Mouse (Mus musculus) natural killer cell, adult 2 months (primary cell): ENCODE data around the gene Casz1.

ENCODE experiments used
- DNase-seq, 2 experiments: peaks; one replicate each; pipeline ENCODE4 v3.0.0; 2022; ENCODE audit warnings: low spot score in 2 of 2

The Casz1 gene

DNA sequence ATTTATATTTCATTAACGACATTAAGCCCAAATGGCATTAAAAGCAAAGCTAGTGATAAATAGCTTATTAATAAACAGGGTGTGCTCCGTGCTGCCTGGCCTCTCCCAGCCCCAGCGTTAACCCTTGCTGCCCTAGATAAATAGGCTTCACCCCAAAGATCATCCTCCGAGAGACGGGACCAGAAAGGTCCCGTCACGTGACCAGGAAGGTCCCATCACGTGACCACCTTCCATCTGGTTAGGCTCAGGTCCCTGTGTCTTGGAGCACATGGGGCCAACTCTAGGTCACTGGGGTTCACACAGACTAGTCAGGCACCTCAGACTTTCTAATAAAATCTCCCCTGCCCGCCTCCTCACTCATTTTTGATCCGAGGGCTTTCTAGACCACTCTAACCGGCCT is 42.5 kb downstream of the Casz1 start:
- DNase-seq: no peak

DNA sequence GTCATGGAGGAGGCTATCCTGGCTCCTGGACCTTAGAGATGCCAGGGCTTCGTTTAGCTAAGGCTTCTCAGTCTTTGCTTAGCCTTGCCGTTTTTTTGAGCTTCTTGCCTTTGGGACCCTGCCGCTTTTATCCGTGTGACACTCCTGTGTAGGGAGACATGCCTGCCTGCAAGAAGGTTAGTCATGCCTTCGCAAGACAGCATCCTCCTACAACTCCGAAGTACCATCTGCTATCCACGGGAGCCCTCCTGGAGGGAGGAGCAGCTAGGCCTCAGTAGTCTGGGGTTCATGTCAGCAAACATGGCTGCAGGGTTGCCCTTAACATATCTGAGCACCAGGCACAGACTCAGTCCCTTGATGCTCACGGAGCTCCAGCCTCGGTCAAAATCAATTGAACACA is 43.4 kb downstream of the Casz1 start:
- no peak for DNase-seq

DNA sequence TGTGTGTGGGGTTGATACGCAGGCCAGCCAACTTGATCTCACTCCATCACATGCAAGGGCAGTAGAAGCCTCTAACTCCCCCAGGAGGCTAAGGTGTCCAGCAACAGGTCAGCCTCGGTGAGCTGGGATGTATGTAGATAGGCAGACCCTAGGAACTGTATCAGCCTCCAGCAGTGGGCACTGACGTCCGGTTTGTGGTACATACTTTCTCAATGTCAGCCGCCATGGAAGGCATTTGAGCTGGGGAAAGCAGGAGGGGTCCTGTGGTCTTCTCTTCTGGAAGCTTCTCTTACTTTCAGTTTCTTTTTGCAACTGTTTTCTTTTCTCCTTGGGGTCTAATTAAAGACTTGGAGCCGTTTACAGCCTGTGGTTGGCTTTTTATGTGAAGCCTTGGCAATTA is 45.2 kb downstream of the Casz1 start:
- no peak for DNase-seq

DNA sequence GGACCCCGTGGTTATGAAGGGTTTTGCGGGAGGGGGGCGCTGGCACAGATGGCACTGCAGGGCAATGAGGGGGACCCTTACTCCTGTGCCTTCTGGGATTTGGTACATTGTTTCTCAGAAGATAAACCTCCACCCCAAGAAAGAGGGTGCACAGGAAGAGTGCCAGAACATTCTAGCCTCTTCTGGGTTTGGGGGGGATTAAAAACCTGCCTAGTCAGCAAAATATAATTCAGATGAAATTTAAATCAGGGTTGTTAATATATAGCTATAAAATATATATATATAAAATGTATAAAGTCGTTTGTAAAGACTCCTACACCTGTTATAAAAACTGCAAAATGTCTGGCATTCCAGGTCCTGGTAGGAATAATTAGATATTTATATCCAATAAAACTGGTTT is 48.8 kb downstream of the Casz1 start:
- no peak for DNase-seq

DNA sequence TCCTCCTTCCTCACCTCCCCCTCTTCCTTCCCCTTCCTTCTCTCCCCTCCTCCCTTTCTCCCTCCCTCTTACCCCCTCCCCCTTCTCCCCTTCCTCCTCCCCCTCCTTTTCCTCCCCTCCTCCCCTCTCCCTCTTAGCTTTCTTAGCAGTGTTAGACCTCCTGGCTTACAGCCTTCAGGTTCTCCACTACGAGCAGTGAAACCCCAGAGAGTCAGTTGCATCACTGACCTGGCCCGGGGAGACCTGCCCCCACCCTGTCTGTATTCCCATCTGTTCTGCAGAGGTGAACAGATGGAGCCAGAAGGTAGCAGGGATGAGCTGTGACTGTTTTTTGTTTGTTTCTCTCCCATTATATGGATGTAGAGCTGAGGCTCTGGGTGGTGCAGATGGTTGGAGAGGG is 49.9 kb downstream of the Casz1 start:
- DNase-seq: no peak

DNA sequence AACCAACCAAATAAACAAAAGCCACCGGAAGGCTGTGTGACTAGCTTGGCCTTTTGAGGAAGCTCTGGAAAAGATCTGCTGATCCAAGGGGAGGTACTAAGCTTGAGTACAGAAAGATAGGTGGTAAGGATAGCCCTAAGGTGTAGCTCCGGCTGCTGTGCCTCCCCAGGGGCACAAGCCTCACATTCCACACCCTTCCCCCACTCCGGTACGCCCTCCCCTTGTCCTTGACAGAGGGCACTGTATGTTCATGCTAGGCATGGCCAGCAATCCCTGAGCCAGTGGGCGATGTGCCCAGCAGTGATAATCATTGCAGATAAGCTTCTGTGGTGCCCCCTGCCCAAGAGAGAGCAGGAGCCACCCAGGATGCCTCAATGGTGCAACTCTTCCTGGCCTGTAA is 51.3 kb downstream of the Casz1 start:
- no peak for DNase-seq

DNA sequence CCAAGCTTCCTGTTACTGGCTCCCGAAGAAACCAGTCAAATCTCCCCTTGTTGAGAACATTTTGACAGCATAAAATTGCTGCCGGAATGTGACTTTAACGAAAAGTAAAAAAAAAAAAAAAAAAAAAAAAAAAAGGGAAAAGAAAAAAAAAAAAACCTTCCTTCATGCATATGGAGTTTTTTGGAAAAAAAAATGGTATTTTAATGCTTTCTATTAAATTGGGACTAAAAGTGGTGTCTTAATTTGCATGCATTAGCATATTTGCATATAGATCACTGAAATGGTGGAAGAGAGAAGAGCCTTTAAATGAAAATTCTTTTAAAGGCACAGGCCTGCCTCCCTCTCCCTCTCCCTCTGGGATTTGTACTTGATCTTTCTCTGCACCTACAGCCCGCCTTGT is 52.0 kb downstream of the Casz1 start:
- DNase-seq: no peak

DNA sequence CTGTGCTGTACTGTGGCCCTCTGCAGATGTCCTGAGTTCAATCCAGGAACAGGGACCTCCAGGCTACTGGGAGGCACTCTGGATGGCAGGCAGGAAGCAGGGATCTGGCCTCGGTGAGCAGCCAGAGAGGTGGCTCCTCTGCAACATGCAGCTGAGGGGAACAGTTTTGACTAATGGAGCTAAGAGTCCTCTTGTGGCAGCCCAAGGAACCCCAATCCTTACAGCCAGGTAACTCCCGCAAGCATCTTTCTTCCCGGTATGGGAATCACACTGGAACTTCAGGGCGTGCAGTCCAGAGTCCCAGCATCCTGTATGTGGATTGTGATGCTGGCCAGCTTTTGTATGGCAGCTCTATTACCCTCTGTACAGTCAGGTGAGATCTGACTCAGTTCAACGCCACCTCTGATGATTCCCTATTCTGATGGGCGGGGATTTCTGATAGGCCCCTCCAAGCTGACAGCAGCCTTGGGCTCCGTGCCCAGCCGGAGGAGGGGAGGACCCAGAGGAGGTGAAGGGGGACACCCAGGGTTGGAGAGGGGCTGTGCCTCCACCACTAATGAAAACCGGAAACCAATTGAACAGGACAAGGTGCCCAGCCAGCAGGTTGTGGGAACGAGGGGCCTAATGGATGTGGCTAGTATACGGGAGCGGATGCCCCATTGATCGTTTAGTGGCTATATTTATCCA is 53.3 kb downstream of the Casz1 start:
- no peak for DNase-seq

DNA sequence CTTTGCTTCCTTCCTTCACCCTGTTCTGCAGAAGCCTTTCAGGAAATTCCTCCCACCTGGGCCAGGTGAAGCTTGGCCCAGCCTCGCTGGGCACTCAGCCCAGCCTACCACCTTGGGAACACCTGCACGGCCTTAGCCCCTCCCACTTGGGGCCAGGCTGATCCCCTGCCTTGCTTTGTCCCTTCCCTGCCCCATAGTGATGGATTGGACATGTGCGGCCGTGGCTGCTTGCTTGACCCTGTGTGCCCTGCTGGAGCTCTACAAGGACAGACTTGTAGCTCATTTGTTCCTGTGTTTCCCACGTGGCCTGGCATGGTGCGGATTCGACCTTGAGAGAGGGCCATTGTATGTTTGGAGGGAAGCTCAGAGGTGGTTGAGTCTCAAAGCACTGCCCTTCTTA is 54.0 kb downstream of the Casz1 start:
- DNase-seq: no peak

DNA sequence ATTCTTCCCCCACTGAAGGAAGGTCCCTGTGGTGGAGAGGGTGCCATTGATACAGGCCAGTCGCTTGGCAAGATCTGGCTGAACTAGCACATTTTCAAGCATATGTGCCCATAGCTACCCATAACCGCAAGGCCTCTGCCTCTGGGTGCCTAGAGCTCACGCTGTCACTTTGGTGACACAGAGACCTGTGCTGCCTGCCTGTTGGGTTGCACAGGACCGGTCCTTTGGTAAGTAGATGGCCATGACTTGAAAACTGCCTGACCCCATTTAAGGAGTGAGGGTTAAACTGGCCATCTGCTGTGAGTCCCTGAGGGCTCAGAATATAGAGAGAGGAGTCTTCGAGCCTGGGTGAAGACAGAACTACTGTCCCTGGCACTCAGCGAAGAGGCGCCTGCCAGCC is 55.2 kb downstream of the Casz1 start:
- DNase-seq: no peak

DNA sequence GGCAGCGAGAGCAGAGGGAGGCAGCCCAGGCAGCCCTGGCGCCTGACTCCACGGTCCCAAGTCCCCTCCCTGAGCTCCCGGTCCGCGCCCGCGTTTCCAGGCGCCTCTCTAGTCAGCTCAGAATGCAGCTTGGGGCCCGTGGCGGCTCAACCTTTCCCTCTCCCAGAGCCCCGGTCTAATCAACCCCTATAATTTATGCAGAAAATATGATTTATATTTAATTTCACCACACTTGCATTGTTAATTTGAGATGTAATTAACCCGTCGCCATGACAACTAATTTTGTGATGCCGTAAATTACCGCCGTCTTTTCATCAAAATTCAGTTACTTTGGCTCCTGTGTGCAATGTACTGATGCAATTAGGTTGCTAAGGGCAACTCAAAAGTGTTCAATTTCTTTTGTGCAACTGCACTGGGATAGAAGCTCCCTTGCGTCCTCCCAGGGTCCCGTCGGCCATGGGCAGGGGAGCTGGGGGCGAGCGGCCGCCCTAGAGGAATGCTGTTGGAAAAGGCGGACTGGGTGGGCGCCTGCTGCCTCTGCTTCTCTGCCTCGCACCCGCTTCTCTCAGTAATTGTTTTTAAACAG is 55.8 kb downstream of the Casz1 start:
- DNase-seq: no peak

DNA sequence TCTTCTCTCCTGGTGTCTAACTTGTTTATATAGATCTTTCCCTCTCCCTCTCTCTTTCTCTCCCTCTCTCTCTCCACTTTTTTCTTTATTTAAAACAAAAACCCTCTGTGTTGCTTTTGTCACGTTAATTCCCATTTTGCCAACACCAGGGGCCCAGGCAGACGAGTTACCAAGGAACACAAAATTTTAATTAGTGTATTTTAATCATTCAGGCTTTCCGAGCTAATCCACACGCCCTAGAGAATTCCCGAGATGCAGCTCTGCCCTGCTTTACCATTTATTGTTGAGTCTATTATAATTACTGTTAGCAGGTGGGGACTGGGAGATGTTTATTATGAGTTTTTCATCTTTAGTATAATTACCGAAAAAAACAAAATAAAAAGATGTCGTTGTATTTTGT is 56.4 kb downstream of the Casz1 start:
- no peak for DNase-seq

DNA sequence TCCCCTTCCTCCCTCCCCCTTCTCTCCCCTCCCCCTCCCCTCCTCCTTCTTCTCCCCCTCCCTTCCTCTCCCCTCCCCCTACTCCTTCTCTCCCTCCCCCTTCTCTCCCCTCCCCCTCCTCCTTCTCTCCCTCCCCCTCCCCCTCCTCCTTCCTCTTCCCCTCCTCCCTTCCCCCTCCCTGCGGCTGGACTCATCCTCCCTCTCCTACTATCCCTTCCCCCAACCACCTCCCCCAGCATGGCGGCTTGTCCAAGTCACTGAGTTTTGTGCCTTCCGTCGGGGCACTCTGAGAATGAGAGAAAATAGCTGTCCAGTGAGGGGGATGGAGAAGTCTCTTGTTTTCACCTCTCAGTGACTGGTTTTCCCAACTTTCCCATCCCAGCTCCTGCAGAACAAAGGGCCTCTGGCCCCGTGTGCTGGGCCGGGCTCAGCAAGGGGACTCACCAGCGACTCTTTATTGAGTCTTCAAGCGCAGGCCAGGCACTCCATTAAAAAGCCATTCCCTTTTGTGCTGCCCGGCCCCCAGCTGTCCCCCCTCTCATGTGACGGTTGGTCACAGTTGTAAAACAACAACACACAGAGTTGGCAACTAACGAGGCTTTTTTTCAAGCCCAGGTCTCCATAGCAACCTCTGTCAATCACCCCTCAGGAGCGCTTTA is 62.7 kb downstream of the Casz1 start:
- DNase-seq: no peak

DNA sequence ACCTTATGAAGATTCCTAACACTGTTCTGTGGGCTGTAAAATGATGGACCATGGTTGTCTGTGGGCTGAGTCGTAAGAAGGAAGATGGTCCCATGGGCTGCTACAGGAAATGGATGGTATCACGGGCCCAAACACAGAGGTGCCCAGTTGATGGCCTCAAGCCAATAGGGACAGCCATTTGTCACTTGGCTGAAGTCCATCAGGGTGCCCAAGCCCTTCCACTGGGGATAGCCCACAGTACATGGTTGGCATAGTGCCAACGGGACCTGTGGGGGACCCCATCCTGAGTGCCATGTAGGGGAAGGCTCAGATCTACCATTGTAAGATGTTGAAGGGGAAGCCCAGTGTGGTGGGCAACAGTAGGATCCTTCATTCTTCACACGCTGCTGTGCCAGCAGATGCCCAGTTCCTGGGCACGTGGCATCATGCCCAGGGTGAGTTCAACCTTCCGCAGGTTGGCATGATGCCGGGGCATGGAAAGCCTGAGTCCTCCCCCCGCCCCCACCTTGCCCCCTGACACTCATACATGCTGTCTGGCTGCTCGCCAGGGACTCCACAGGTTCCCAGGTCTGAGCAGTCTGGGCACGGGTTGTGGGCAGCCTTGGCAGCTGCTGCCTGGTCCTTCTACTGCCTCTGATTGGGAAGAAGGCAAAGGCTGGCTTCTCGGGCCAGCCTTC is 63.6 kb downstream of the Casz1 start:
- DNase-seq: no peak

DNA sequence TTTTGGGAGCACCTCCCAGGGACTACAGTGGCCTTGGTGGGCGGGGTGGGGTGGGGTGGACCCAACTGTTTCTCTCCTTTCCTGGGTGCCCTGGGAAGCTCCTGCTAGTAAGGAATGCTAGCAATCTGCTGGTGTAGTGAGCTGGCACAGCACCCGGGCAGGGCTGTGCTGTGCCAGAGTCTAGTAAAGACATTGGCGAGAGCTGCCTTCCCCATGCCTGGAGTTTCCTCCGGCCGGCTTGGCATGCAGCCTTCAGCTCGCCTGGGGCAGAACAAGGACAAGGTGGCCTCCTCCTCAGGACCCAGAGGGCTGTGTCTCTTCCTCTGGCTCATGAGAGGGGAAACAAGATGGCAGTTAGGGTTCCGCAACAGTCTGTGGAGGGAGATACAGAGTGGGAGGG is 65.3 kb downstream of the Casz1 start:
- DNase-seq: no peak

DNA sequence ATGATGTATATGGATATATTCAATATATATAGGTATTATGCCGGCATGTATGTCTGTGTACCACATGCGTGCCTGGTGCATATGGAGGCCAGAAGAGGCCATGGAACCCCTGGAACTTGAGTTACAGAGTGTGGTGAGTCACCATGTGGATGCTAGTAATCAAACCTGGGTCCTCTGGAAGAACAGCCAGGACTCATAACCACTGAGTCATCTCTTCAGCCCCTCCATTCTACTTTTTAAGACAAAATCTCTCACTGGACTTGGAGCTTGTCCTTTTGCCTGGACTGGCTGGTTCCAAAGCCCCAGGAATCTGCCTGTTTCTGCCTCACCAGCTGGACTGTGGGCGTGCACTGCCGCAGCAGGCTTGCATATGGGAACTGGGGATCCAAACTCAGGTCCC is 66.3 kb downstream of the Casz1 start:
- no peak for DNase-seq

DNA sequence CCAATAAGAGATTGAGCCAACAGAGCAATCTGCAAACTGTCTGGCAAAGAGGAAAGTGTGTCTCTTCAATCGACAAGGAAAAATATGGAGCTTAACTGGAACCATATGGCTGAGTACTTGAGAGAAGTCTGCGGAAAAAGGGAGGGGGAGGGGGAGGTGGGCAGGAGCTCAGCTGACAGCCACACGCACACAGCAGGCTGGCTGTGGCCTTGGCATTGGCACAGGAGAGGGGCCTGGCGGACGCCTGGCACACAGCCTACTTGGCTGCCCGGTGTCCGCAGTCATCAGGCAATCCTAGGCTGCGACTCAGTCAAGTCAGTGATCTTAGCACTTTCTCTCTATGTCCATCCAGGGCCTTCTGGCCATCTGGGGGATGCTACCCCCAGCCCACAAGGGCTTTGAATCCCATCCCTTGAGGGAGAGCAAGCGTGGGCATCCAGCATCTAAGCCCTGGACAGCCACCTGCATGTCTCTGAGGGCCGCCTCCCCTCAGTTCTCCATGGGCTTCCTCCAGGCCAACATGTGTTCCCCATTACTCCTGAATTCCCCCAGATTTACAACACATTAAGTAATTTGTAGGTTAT is 67.6 kb downstream of the Casz1 start:
- no peak for DNase-seq

DNA sequence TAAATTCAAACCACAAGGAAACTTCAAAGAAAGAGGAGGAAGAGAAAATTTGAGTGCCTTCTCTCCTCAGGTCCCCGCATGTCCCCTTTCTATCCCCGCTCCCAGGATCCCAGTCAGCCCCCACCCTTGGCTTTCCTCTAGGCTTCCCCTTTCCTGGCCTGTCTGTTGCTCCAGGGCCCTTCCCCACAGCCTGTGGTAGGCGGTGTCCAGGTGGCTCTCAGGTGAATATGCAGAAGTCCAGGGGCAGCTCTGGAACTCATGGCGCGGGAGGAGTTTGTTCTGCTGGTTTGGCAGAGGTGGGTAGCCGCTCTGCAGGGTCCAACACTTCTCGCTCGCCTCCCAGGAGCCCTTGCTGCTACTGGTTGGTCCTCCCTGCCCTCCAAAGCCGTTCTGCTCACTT is 68.1 kb downstream of the Casz1 start:
- no peak for DNase-seq

DNA sequence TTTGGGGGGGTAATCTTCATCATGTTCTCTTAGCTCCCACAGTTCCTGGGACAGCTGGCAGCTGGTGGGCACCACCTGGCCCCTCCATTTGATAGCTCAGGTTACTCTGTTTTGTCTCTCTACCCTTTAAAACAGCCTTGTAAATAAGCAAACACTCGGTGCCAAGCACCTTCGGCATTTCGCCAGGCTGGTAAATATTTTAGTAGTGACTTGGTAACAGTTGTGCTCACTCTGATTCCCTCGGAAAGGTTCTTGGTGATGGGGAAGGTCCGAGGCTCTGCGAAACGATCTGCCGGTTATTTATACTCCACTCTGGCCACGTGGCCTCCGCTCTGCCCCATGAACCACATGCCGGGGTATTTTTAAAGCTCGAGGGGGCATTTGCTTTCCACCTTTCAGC is 68.6 kb downstream of the Casz1 start:
- no peak for DNase-seq

DNA sequence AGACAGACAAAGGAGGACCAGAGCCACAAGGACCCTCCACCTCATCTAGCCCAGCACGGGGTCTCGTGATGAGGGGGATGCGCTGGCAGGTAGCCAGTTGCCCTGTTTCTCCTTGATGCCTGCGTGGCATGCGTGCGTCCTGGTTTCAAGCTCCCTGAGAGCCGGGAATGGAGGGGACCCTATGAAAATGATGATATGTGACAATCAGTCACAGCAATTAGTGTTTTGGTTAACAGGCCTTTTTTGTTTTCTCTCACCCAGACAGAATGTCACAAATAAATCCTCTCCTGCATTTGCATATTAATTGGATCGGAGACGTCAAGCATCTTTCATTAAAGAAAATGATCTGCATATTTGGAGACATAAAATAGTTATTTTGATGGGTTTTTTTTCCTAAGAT is 71.9 kb downstream of the Casz1 start:
- DNase-seq: no peak

DNA sequence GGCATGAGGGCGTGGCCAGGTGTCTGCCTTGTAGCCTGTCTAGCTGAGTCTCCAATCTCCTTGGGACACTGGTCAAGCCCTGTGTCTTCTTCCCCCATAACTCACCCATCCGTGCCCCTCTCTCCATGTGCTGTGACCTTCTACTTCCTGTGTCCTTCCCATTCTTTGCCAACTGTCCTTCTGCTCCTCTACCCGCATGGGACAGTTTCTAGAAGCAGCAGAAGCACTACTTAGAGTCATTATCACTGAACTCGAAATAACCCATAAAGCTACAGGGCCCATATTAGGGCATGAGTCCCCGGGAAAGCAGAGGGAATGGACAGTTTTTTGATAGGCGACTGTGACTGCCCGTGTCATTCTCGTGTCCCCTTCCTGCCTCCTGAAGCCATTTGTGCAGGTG is 72.6 kb downstream of the Casz1 start:
- no peak for DNase-seq

DNA sequence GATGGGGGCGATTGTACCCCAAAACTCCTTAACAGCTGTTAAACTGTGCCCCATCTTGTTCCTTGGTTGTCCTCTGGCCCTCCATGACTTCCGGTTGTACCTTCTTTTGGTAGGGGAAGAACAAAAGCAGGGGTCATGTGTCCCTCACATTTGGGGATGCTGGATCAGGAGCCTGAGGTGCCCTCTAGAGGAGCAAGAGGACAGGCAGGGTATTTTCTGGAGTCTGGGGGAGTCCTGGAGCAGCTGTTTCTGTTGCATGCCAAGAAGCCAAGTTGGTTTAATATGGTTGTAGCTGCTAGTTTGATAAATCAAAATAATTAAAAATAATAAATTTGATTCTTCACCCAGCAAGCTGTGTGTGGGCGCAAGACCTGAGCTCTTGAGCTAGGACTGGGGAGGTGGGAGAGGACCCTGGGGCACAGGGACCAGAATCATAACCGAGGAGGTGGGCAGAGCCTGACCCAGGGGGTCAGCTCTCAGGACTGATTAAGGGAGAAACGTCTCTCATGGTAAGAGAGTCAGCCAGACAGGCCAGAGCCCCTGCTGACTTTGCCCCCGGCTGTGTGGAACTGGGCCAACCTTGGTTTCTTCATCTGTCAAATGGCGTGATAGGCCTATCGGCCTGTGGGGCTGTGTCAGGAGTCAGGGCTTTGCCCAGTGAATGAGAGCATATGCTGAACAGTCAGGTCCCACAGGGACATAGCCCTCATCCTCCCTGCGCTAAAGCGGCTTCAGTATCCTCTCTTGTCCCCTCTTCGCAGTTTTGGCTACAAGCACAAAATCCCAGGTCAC is 74.2 kb downstream of the Casz1 start:
- no peak for DNase-seq
